Mouse (Mus musculus) left cerebral cortex, postnatal 25 days (tissue): ENCODE measurements around the gene Gdpd3. TPM values are rescaled to one million over a fixed set of nuclear protein-coding genes. Genes with fewer than 3 reads are reported as not detected.

Source experiments
- DNase-seq, 2 experiments: peaks; one replicate each; pipeline ENCODE4 v3.0.0; 2022; ENCODE audit warnings: low spot score in 2 of 2, mixed read lengths in 1 of 2
- intact Hi-C: fragments of 180-260 bp; cut with DNase I; formaldehyde crosslinking; loops from one replicate; pipeline ENCODE4 v1.15.1; 2025
- total RNA-seq, 2 experiments: library from RNA; stranded (reverse); gene quantifications; 2 replicates each; pipeline ENCODE4 v1.2.3; 2021

The Gdpd3 gene
- total RNA-seq, 2 experiments from 2014 or later, result 1.8 to 2.1 TPM

GRCm38 (mm10) chr7:126799050-126799467 is 32.9 kb downstream of the Gdpd3 start:
- peak; percentile 95 to 99 for DNase-seq
- intact Hi-C loops, result loop anchor here (1.0 to 5.0 kb wide), 4 partner anchors 22 to 297 kb away; partner anchors contain the start of genes Atxn2l, Maz and Ypel3

GRCm38 (mm10) chr7:126799468-126800268 is 33.5 kb downstream of the Gdpd3 start:
- intact Hi-C loops, result loop anchor here (1.0 to 5.0 kb wide), 4 partner anchors 23 to 297 kb away; partner anchors contain the start of genes Atxn2l, Maz and Ypel3
- peak in 1 of 2 experiments; percentile 89 for DNase-seq

DNA sequence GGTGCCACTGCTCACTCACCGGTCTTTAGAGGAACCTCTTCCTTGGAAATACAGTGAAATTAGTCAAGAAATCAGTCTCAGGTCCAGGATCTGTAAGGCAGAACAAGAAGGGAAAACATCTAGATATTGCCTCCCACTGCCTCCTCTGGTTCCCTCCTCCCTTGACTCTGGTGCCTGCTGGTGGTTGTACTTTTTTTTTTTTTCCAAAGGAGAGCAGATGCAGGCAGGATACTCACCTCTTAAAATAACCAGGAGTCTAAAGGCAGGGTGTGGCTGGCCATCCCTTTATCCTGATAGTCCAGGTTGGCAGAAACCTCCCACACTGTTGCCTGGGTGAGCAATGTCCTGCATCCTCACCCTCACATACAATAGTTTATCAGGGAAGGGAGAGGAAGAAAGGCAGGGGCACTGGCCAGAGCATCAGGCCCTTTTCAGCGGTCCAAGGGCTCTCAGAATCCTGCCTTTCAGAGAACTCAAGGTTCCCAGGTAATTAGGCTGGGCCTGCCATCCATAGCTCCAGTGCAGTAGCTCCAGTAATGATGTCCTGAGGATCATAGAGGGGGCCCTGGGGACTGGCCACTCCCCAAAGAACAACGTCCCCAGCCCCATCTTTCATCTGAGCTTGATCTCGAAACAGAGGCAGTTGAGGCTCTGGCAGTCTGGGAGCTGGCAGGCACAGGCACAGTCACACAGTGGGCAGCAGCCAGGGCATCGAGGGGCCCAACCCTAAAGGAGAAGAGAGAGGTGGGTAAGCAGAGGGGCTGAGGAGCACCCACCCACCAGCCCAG is 34.3 kb downstream of the Gdpd3 start:
- intact Hi-C loops, result no loop called here
- peak in 1 of 2 experiments; percentile 79 for DNase-seq

DNA sequence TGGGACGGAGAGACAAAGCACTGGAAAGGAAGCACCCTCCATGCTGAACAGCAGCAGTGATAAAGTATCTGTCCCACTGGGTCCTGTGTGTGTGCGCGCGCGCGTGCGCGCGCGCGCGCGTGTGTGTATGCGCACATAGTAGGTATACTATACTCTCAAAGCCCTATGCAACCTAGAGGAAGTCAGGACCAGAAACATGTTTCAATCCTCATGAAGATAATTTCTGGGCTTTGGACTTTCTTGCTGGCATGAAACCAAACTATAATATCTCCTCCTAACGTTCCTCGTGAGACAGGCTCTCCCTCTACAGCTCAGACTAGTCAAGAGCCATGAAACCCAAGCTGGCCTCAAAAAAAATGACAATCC is 34.9 kb downstream of the Gdpd3 start:
- no peak for DNase-seq
- intact Hi-C loops, result no loop called here

DNA sequence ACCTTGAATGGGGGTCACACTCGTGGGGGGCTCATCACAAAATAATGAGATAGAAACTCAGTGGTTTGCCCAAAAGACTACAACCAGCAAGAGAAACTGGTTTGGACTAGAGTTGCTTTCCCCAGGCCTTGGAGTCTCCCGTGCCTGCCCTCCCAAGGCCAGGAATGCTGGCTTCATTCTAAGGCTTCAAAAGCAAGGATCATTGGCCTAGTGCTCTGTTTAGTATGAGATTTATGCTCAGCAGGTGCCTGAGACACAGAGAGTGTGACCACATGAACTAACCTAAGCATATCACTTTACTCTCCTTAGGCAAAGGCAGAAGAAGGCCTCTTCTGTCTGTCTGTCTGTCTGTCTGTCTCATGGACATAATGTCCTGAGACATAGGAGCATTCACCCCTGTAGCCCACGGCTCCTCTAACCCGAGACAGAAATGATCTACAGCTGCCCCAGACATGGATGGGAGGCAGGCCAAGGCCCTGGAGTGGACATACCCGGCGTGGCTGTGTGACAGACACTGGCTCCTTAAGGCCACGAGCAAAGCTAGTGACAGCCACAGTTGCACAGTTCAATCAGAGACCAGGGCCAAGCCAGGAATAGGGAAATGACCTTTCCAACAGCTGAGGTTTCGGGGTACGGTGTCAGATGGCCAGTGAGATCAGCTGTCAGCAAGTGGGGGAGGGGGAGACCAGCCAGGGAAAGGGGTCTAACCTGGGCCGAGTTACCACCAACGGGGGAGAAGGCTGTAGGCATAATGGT is 36.2 kb downstream of the Gdpd3 start:
- intact Hi-C loops, result no loop called here
- DNase-seq, result no peak

- no peak for DNase-seq
- intact Hi-C loops, result no loop called here
Measured at GRCm38 (mm10) chr7:126803181-126803580, 37.0 kb downstream of the Gdpd3 start.

DNA sequence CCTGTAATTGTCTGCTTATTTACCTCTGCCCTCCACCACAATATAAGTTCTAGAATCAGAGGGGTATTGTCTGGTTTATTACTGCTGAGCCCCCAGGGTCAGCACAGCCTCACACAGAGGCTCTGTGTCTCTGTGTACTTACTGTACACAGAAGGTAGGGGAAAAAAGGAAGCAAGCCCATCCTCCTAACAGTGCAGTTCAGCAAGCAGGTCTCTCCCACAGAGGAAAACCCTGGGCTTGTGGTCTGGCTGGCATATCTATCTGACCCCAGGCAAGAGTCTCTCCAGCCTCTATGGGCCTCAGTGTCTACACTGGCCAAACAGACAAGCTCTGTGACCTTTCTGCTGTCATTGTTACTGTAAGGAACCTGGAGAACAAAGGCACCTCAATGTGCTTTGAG is 37.6 kb downstream of the Gdpd3 start:
- DNase-seq, result no peak
- intact Hi-C loops, result no loop called here

GRCm38 (mm10) chr7:126806956-126807355 is 40.8 kb downstream of the Gdpd3 start:
- intact Hi-C loops, result no loop called here
- DNase-seq, result no peak

GRCm38 (mm10) chr7:126807405-126807804 is 41.3 kb downstream of the Gdpd3 start:
- intact Hi-C loops, result no loop called here
- no peak for DNase-seq

- intact Hi-C loops, result no loop called here
- peak; percentile 90 to 96 for DNase-seq
Measured at GRCm38 (mm10) chr7:126808703-126809455, 42.7 kb downstream of the Gdpd3 start.

GRCm38 (mm10) chr7:126809723-126810369 is 43.7 kb downstream of the Gdpd3 start:
- intact Hi-C loops, result no loop called here
- DNase-seq, result no peak

- DNase-seq, result no peak
- intact Hi-C loops, result no loop called here
Measured at GRCm38 (mm10) chr7:126815726-126816222, 49.6 kb downstream of the Gdpd3 start.

- intact Hi-C loops, result no loop called here
- DNase-seq, result no peak
Measured at GRCm38 (mm10) chr7:126816494-126816893, 50.4 kb downstream of the Gdpd3 start.

- intact Hi-C loops, result no loop called here
- no peak for DNase-seq
Measured at GRCm38 (mm10) chr7:126817595-126817994, 51.5 kb downstream of the Gdpd3 start.

GRCm38 (mm10) chr7:126818818-126819217 is 52.7 kb downstream of the Gdpd3 start:
- DNase-seq, result no peak
- intact Hi-C loops, result no loop called here

- intact Hi-C loops, result loop anchor here (2.0 to 5.0 kb wide), 3 partner anchors 129 to 289 kb away; partner anchors contain the start of genes Maz and Sez6l2
- peak; percentile 72 to 77 for DNase-seq
Measured at GRCm38 (mm10) chr7:126821835-126822511, 55.8 kb downstream of the Gdpd3 start.

GRCm38 (mm10) chr7:126822741-126823140 is 56.6 kb downstream of the Gdpd3 start:
- DNase-seq, result peak in 1 of 2 experiments; percentile 43
- intact Hi-C loops, result loop anchor here (2.0 to 5.0 kb wide), 3 partner anchors 128 to 288 kb away; partner anchors contain the start of genes Maz and Sez6l2
